Mouse (Mus musculus) lung, postnatal 0 days (tissue): ENCODE data around the gene Rap1gds1. TPM values are rescaled to one million over a fixed set of nuclear protein-coding genes. Genes with fewer than 3 reads are reported as not detected.

Experiments used
- ATAC-seq: fragments of 200-750 bp; cut with Nextera tagmentation; 2 replicates; pipeline ENCODE4 v1.8.0; 2017; ENCODE audit warnings: moderate library complexity
- DNase-seq: peaks from one replicate; pipeline ENCODE4 v3.0.0-alpha.2; 2016; ENCODE audit warnings: low spot score
- H3K27ac ChIP-seq: fragments of 300-500 bp; sonication (generic); 2 replicates; pipeline ENCODE4 v1.5.1; 2014; ENCODE audit warnings: antibody characterized with exemption, mild to moderate bottlenecking, low read length, mixed read lengths
- H3K27me3 ChIP-seq: fragments of 300-500 bp; sonication (generic); replicated peaks from 2 replicates; pipeline ENCODE4 v1.6.1; 2014; ENCODE audit warnings: low read length, mixed read lengths; ENCODE audit not compliant: insufficient read depth
- H3K36me3 ChIP-seq: fragments of 300-500 bp; sonication (generic); 2 replicates; pipeline ENCODE4 v1.6.1; 2014; ENCODE audit warnings: low read length, mixed read lengths; ENCODE audit not compliant: insufficient read depth
- H3K4me1 ChIP-seq: fragments of 300-500 bp; sonication (generic); 2 replicates; pipeline ENCODE4 v1.6.1; 2014; ENCODE audit warnings: antibody characterized with exemption, low read depth, low read length, mixed read lengths; ENCODE audit not compliant: insufficient read depth
- H3K4me2 ChIP-seq: fragments of 300-500 bp; sonication (generic); replicated peaks from 2 replicates; pipeline ENCODE4 v1.6.1; 2014; ENCODE audit warnings: low read depth, mild to moderate bottlenecking, low read length, moderate library complexity, mixed read lengths
- H3K4me3 ChIP-seq: fragments of 300-500 bp; sonication (generic); 2 replicates; pipeline ENCODE4 v1.5.1; 2014; ENCODE audit warnings: low read depth, low read length
- H3K9ac ChIP-seq: fragments of 300-500 bp; sonication (generic); replicated peaks from 2 replicates; pipeline ENCODE4 v1.6.1; 2014; ENCODE audit warnings: low read depth, mild to moderate bottlenecking
- H3K9me3 ChIP-seq: fragments of 300-500 bp; sonication (generic); 2 replicates; pipeline ENCODE4 v1.6.1; 2016; ENCODE audit warnings: low read length, mixed read lengths
- CTCF ChIP-seq: IDR thresholded peaks from 2 replicates; pipeline ENCODE4 v1.5.1; 2016; ENCODE audit warnings: antibody characterized with exemption, mild to moderate bottlenecking
- EP300 ChIP-seq: IDR thresholded peaks from 2 replicates; pipeline ENCODE4 v1.6.1; 2016; ENCODE audit warnings: antibody characterized with exemption, mild to moderate bottlenecking, control low read depth
- WGBS: fragments of 180-500 bp; shearing (Covaris S2); extraction: QIAGEN DNeasy Blood & Tissue Kit; methylation state at CpG from one replicate; pipeline ENCODE4 v1.1.7; 2014; 5-methylcytosine and 5-hydroxymethylcytosine counted together
- polyA plus RNA-seq: library from polyadenylated mRNA; unstranded; fragments of >200 nt; fragmentation: Nextera tagmentation; extraction: Ambion mirVana; gene quantifications from 2 replicates; pipeline ENCODE4 v1.2.1, GENCODE M21; 2015

Gene Rap1gds1
- polyA plus RNA-seq, 1 experiment from 2014 or later = 31.4 TPM

- 52% methylated on average over 4 of the region's 4 CpGs for WGBS
- H3K27me3 ChIP-seq = no peaks in the 10 kb centered on the region
- H3K9ac ChIP-seq = no peak overlapping the region
- DNase-seq (no peak), ATAC-seq (no peak)
- H3K4me1 ChIP-seq = no peaks in the 10 kb centered on the region
- H3K9me3 ChIP-seq = no peaks in the 10 kb centered on the region
- H3K4me2 ChIP-seq = no peak overlapping the region
- H3K4me3 ChIP-seq = no peak overlapping the region
- no peak overlapping the region for H3K27ac ChIP-seq
- H3K36me3 ChIP-seq = no peaks in the 10 kb centered on the region
- TF ChIP-seq EP300 (no peak), CTCF (no peak)
These were observed 5.5 kb downstream of the Rap1gds1 start for GRCm38 (mm10) chr3:139069539-139069938.

- no peaks in the 10 kb centered on the region; the same call in 1 of the 2 replicates for H3K4me1 ChIP-seq
- DNase-seq (no peak), ATAC-seq (no peak)
- H3K9me3 ChIP-seq = no peaks in the 10 kb centered on the region
- H3K4me2 ChIP-seq = no peak overlapping the region
- H3K27me3 ChIP-seq = no peaks in the 10 kb centered on the region
- 93% methylated on average over 9 of the region's 9 CpGs for WGBS
- H3K27ac ChIP-seq = no peak overlapping the region
- H3K36me3 ChIP-seq = no peaks in the 10 kb centered on the region
- no peak overlapping the region for H3K4me3 ChIP-seq
- TF ChIP-seq CTCF (no peak), EP300 (no peak)
- H3K9ac ChIP-seq = no peak overlapping the region
These were observed 10.9 kb downstream of the Rap1gds1 start for GRCm38 (mm10) chr3:139064076-139064475.

- Histone ChIP-seq H3K4me3 (no peak overlapping the region), H3K9me3 (no peaks in the 10 kb centered on the region), H3K4me1 (no peaks in the 10 kb centered on the region; the same call in 1 of the 2 replicates), H3K27ac (no peak overlapping the region), H3K27me3 (no peaks in the 10 kb centered on the region), H3K9ac (no peak overlapping the region), H3K36me3 (no peaks in the 10 kb centered on the region), H3K4me2 (no peak overlapping the region)
- no peak for ATAC-seq
- DNase-seq = peak; percentile 25
- TF ChIP-seq EP300 (no peak), CTCF (no peak)
- WGBS = 61% methylated on average over 3 of the region's 3 CpGs
These were observed 12.9 kb downstream of the Rap1gds1 start for GRCm38 (mm10) chr3:139062088-139062487.

GRCm38 (mm10) chr3:139048701-139049622, 26.0 kb downstream of the Rap1gds1 start:
- no peak overlapping the region for H3K4me3 ChIP-seq
- TF ChIP-seq CTCF = no peak
- TF ChIP-seq EP300 = no peak
- peaks cover 3% of the 10 kb centered on the region for H3K4me1 ChIP-seq
- H3K36me3 ChIP-seq = no peaks in the 10 kb centered on the region
- no peaks in the 10 kb centered on the region for H3K9me3 ChIP-seq
- H3K4me2 ChIP-seq = no peak overlapping the region
- no peak overlapping the region for H3K27ac ChIP-seq
- no peak for DNase-seq
- H3K27me3 ChIP-seq = no peaks in the 10 kb centered on the region
- H3K9ac ChIP-seq = no peak overlapping the region
- ATAC-seq = no peak
- 63% methylated on average over 12 of the region's 12 CpGs for WGBS

GRCm38 (mm10) chr3:139042433-139042854, 32.6 kb downstream of the Rap1gds1 start:
- Histone ChIP-seq H3K36me3 (no peaks in the 10 kb centered on the region), H3K9me3 (0 out of 2 replicates have a peak, but pooled peaks cover 3% of the 10 kb centered on the region), H3K27me3 (no peaks in the 10 kb centered on the region), H3K9ac (no peak overlapping the region), H3K4me2 (no peak overlapping the region), H3K4me1 (no peaks in the 10 kb centered on the region; the same call in 1 of the 2 replicates), H3K4me3 (no peak overlapping the region), H3K27ac (no peak overlapping the region)
- peak; percentile 78 for ATAC-seq
- TF ChIP-seq CTCF (no peak), EP300 (peak; percentile 35; the same call in 1 of the 2 replicates)
- DNase-seq = peak; percentile 65
- WGBS = 58% methylated on average over 3 of the region's 3 CpGs

GRCm38 (mm10) chr3:139041921-139042320, 33.1 kb downstream of the Rap1gds1 start:
- H3K36me3 ChIP-seq = no peaks in the 10 kb centered on the region
- ATAC-seq (no peak; the same call in 1 of the 2 replicates), DNase-seq (peak; percentile 20)
- 53% methylated on average over 4 of the region's 4 CpGs for WGBS
- 0 out of 2 replicates have a peak, but pooled peaks cover 3% of the 10 kb centered on the region for H3K9me3 ChIP-seq
- no peak overlapping the region for H3K9ac ChIP-seq
- no peaks in the 10 kb centered on the region for H3K27me3 ChIP-seq
- no peak overlapping the region for H3K4me3 ChIP-seq
- no peak for TF ChIP-seq EP300
- no peak for TF ChIP-seq CTCF
- H3K4me2 ChIP-seq = no peak overlapping the region
- H3K4me1 ChIP-seq = no peaks in the 10 kb centered on the region; the same call in 1 of the 2 replicates
- no peak overlapping the region; the same call in 1 of the 2 replicates for H3K27ac ChIP-seq
